Mouse (Mus musculus): Measurements from ENCODE around the gene Gm49392. TPM values are rescaled to one million over a fixed set of nuclear protein-coding genes. Genes with fewer than 3 reads are reported as not detected.

The Gm49392 gene
- polyA plus RNA-seq, 1 experiment from 2014 or later, result not detected

DNA sequence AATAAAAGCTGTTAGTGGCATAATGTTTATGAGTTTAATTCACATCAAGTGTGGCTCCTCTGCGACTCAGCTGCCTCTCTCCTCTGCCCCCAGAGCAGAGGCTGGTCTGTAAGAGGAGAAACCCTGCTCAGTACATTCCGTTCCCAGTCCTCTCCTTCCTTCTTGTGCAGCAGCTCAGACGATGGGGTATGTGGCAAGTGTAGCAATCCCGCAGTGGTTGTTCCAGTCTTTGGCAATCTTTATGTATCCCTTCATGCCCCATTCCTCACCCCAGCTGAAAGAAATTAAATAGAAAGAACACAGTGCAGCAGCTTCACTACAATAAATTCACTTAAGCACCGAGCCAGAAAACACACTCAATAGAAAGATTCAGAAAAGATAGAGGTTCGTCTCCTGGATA is 54.0 kb downstream of the Gm49392 start:
- 74% methylated on average over 6 of the region's 6 CpGs for WGBS
- H3K9ac ChIP-seq (replicated peaks), result no peak overlapping the region
- H3K27me3 ChIP-seq, result no peaks in the 10 kb centered on the region
- no peaks in the 10 kb centered on the region for H3K9me3 ChIP-seq
- no peak for ATAC-seq (ENCODE audit: insufficient number of reproducible peaks, insufficient read depth, low FRiP score, low TSS enrichment, low read depth)
- H3K27ac ChIP-seq, result no peak overlapping the region
- no peak overlapping the region for H3K4me2 ChIP-seq
- no peaks in the 10 kb centered on the region for H3K4me1 ChIP-seq (replicated peaks)
- H3K4me3 ChIP-seq (replicated peaks), result no peak overlapping the region
- H3K36me3 ChIP-seq, result no peaks in the 10 kb centered on the region

DNA sequence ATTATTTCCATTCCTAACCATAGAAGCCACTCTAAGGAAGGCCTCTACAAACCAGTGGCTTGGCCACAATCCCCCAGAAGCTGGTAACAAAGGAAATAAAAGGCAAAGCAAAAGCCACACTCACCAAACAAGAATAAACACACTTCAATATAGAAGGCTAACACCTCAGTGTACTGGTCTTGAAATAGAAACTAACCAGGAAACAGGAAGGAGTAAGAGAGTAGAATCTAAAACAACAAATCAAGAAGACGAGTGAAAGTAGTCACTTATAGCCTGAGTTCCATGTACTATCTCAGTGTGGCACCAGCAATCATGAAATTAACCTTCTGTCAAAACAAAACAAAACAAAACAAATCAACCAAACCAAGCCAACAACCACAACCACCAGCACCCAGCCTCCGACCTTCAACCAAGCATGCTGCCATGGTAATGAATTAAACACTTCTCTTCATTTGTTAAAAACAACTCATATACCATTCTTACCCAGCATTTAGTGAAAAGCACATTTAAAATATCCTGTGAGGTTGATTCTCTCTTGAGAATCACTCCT is 57.3 kb downstream of the Gm49392 start:
- H3K36me3 ChIP-seq, result no peaks in the 10 kb centered on the region
- H3K4me3 ChIP-seq (replicated peaks), result no peak overlapping the region
- WGBS, result 83% methylated on average over 2 of the region's 2 CpGs
- no peaks in the 10 kb centered on the region for H3K27me3 ChIP-seq
- no peak overlapping the region for H3K4me2 ChIP-seq
- no peak overlapping the region for H3K27ac ChIP-seq
- H3K9ac ChIP-seq (replicated peaks), result no peak overlapping the region
- no peaks in the 10 kb centered on the region for H3K9me3 ChIP-seq
- H3K4me1 ChIP-seq (replicated peaks), result no peaks in the 10 kb centered on the region
- ATAC-seq (ENCODE audit: insufficient number of reproducible peaks, insufficient read depth, low FRiP score, low TSS enrichment, low read depth), result no peak

DNA sequence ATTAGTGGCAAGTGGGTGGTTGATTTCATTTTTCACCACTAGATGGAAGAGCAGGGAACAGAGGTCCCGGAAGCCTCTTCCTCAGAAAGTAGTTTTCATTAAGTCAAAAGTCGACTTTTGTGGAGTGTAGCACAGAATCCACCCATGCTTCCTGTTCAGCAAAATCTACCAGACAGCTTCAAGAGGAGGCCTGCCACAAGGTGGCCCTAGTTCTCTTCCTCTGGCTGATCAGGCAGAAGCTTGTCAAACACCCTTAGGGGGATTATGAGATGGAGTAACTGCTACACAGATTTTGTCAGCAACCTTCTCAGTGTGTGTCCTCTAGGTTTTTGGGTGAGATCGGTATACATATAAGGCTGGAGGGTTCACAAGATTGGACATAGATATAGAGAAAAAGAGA is 70.6 kb downstream of the Gm49392 start:
- H3K36me3 ChIP-seq, result no peaks in the 10 kb centered on the region
- H3K9me3 ChIP-seq, result no peaks in the 10 kb centered on the region
- no peaks in the 10 kb centered on the region for H3K27me3 ChIP-seq
- H3K4me1 ChIP-seq (replicated peaks), result no peaks in the 10 kb centered on the region
- no peak for ATAC-seq (ENCODE audit: insufficient number of reproducible peaks, insufficient read depth, low FRiP score, low TSS enrichment, low read depth)
- no peak overlapping the region for H3K9ac ChIP-seq (replicated peaks)
- H3K4me3 ChIP-seq (replicated peaks), result no peak overlapping the region
- WGBS, result 59% methylated on average over 3 of the region's 3 CpGs
- H3K27ac ChIP-seq, result no peak overlapping the region
- H3K4me2 ChIP-seq, result no peak overlapping the region

DNA sequence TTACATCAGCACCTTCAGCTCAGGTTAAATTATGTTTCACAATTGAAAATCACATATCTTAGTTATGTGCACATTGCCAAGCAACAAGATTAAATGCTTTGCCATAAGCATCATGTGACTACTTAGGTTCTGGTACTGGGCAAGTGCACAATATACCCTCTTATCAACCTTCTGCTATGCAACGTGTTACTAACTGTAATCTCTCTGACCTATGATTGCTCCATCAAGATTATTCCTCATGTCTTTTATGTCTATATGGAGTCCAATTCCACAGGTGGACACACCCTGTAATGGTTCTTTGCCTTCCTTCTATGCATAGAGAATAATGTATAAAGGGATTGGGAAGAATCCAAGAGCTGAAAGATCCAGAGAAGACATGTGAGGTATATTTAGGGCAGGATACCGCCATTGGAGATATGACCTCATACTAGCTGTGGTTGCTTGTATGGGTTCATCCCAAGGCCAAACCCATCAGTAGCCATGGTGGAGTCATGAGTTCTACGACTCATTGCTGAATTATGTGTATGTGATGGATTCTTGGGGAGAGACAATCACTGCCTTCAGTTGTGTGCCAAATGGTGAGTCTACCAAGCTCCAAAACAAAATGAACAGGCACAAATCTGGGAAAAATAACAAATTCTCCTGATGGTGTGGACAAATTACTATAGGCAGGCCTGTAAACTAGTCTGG is 76.1 kb downstream of the Gm49392 start:
- Histone ChIP-seq H3K27me3 (0 out of 2 replicates have a peak, but pooled peaks cover 4% of the 10 kb centered on the region), H3K9ac (replicated peaks) (no peak overlapping the region), H3K27ac (no peak overlapping the region), H3K36me3 (no peaks in the 10 kb centered on the region), H3K4me1 (replicated peaks) (no peaks in the 10 kb centered on the region), H3K4me3 (replicated peaks) (no peak overlapping the region), H3K4me2 (no peak overlapping the region), H3K9me3 (no peaks in the 10 kb centered on the region)
- no peak for ATAC-seq (ENCODE audit: insufficient number of reproducible peaks, insufficient read depth, low FRiP score, low TSS enrichment, low read depth)
- 72% methylated on average over 3 of the region's 3 CpGs for WGBS

DNA sequence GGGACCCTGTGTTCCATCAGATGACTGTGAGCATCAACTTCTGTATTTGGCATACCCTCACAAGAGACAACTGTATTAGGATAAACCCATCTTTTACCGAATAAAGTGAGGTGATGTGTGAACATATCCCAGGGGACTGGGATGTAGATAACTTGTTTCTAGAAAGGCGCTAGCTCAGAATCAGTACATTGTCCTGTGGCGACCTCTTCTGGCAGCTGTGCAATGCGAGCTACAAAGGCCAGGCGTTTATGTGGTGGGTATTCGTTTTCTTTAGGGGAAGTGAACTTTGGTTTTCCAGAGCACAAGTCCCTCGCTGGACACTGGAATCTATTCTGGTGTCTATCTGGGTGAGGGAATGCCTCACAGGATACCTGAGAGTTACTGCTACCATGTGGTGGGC is 77.2 kb downstream of the Gm49392 start:
- Histone ChIP-seq H3K9ac (replicated peaks) (no peak overlapping the region), H3K4me1 (replicated peaks) (no peaks in the 10 kb centered on the region), H3K4me2 (no peak overlapping the region), H3K27ac (no peak overlapping the region), H3K36me3 (no peaks in the 10 kb centered on the region), H3K4me3 (replicated peaks) (no peak overlapping the region), H3K9me3 (no peaks in the 10 kb centered on the region), H3K27me3 (0 out of 2 replicates have a peak, but pooled peaks cover 4% of the 10 kb centered on the region)
- 16% methylated on average over 7 of the region's 7 CpGs for WGBS
- ATAC-seq (ENCODE audit: insufficient number of reproducible peaks, insufficient read depth, low FRiP score, low TSS enrichment, low read depth), result no peak

DNA sequence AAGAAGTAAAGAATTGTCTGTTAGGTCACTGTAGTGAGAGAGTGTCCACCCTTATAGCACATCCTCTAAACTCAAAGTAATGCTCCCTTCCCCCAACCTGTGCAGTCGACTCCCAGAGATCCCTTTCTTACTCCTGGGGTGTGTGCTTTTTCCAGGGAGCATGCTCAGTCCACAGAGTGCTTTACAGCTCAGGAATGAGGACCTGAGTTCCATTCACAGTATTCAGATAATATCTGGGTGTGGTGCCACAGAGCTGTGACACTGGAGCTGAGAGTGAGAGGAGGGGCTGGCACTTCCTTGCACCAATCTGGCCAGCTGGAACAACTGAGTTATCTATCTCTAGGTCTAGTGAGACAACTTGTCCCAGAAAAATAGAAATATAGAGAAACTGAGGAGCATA is 83.0 kb downstream of the Gm49392 start:
- WGBS, result 56% methylated on average over 1 of the region's 1 CpGs
- ATAC-seq (ENCODE audit: insufficient number of reproducible peaks, insufficient read depth, low FRiP score, low TSS enrichment, low read depth), result no peak
- Histone ChIP-seq H3K27me3 (no peaks in the 10 kb centered on the region), H3K36me3 (no peaks in the 10 kb centered on the region), H3K27ac (no peak overlapping the region), H3K4me2 (no peak overlapping the region), H3K9me3 (no peaks in the 10 kb centered on the region), H3K9ac (replicated peaks) (no peak overlapping the region), H3K4me1 (replicated peaks) (no peaks in the 10 kb centered on the region), H3K4me3 (replicated peaks) (no peak overlapping the region)

DNA sequence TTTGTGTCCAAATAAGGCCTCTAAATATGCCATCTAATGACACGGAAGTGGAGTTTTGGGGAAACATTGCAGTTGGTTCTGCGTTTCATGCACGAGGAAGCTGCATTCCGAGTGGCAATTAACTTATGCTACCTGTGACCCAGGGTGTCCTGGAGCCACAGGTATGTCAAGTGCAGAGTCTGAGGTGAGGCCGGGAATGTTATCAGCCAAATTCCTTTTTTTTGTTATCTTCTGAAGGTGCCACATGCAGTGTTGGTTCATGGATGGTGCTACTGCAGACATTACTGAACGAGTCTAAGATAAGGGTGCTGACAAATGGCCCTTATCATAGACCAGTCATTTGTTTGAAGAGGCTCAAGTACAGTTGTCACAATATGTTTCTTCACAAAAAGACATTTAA is 83.9 kb downstream of the Gm49392 start:
- Histone ChIP-seq H3K9ac (replicated peaks) (no peak overlapping the region), H3K27me3 (no peaks in the 10 kb centered on the region), H3K4me3 (replicated peaks) (no peak overlapping the region), H3K9me3 (no peaks in the 10 kb centered on the region), H3K4me1 (replicated peaks) (no peaks in the 10 kb centered on the region), H3K4me2 (no peak overlapping the region), H3K27ac (no peak overlapping the region), H3K36me3 (no peaks in the 10 kb centered on the region)
- no peak for ATAC-seq (ENCODE audit: insufficient number of reproducible peaks, insufficient read depth, low FRiP score, low TSS enrichment, low read depth)
- WGBS, result 84% methylated on average over 6 of the region's 6 CpGs

DNA sequence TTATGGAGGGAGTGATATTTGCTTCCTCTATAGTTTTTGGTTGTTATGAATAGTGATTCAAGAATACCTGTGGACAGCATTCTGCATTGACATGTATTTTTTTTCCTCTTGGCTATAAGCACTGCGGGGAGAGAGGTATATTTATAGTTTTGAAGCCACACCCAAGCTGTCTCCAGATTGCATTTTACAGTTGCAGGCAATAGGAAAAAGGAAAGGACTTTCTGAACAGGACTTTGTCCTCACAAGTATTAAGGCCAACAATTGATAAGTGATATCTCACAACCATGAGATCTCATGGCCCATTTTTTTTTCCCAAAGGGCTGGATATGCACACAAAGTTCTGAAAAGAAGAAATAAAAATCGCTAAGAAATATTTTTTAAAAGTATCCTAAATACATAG is 87.0 kb downstream of the Gm49392 start:
- H3K4me1 ChIP-seq (replicated peaks), result no peaks in the 10 kb centered on the region
- H3K9ac ChIP-seq (replicated peaks), result no peak overlapping the region
- no peak overlapping the region for H3K4me2 ChIP-seq
- H3K27ac ChIP-seq, result no peak overlapping the region
- H3K27me3 ChIP-seq, result no peaks in the 10 kb centered on the region
- 75% methylated on average over 2 of the region's 2 CpGs for WGBS
- ATAC-seq (ENCODE audit: insufficient number of reproducible peaks, insufficient read depth, low FRiP score, low TSS enrichment, low read depth), result no peak
- H3K36me3 ChIP-seq, result no peaks in the 10 kb centered on the region
- no peaks in the 10 kb centered on the region for H3K9me3 ChIP-seq
- H3K4me3 ChIP-seq (replicated peaks), result no peak overlapping the region

DNA sequence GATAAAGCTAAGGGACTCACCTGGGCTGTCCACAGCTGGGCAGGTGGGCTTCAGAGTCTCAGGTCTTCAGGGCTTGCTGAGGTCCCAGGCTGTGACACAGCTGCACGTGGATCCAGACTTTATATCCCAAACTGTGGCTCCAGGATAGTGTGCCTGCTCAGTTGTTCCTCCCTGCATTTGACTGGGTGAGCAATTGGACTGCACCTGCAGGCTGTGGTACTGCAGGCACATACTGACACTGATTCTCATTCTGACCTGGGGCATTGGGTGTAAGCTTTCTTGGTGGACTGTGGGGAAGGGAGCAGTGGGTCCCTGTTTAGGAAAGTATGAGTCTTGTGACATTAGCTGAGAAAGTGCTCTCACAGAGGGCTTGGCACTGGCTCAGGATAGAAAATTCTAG is 93.9 kb downstream of the Gm49392 start, which contains the start of gene Ctsll3:
Ctsll3 (minus strand) TSS at position 101 of the 400 bp plus-strand sequence.
- H3K9me3 ChIP-seq, result no peaks in the 10 kb centered on the region
- ATAC-seq (ENCODE audit: insufficient number of reproducible peaks, insufficient read depth, low FRiP score, low TSS enrichment, low read depth), result no peak
- no peak within 1 kb of the TSS for H3K27ac ChIP-seq
- no peak within 1 kb of the TSS for H3K9ac ChIP-seq (replicated peaks)
- H3K4me2 ChIP-seq, result no peak within 1 kb of the TSS
- H3K4me1 ChIP-seq (replicated peaks), result no peaks in the 10 kb centered on the region
- H3K27me3 ChIP-seq, result no peaks in the 10 kb centered on the region
- no peak within 1 kb of the TSS for H3K4me3 ChIP-seq (replicated peaks)
- H3K36me3 ChIP-seq, result no peaks in the 10 kb centered on the region
- WGBS, result 77% methylated on average over 1 of the region's 1 CpGs

Other genes starting within 250 kb of the Gm49392 start
- not detected in 2 replicates for gene BC051665, start 110.5 kb downstream of the Gm49392 start, polyA plus RNA-seq (2016; fragmentation: Nextera tagmentation; extraction: Ambion mirVana)
- gene Ctsll3, start 94.0 kb downstream of the Gm49392 start, polyA plus RNA-seq (2016; fragmentation: Nextera tagmentation; extraction: Ambion mirVana), result not detected in 2 replicates
- gene 4930486L24Rik, start 32.4 kb downstream of the Gm49392 start, polyA plus RNA-seq (2016; fragmentation: Nextera tagmentation; extraction: Ambion mirVana), result not detected in 2 replicates
- gene Ctla2b, start 553 bp upstream of the Gm49392 start, polyA plus RNA-seq (2016; fragmentation: Nextera tagmentation; extraction: Ambion mirVana), result 1.6 and 2.1 TPM in 2 replicates
- gene Tpbpb, start 8.0 kb upstream of the Gm49392 start, polyA plus RNA-seq (2016; fragmentation: Nextera tagmentation; extraction: Ambion mirVana), result not detected in 2 replicates
- not detected in 2 replicates for gene Gm49393, start 38.7 kb upstream of the Gm49392 start, polyA plus RNA-seq (2016; fragmentation: Nextera tagmentation; extraction: Ambion mirVana)
- 1.3 and 1.4 TPM in 2 replicates for gene Gm49391, start 39.7 kb upstream of the Gm49392 start, polyA plus RNA-seq (2016; fragmentation: Nextera tagmentation; extraction: Ambion mirVana)
- 15.8 and 19.0 TPM in 2 replicates for gene Ctla2a, start 39.7 kb upstream of the Gm49392 start, polyA plus RNA-seq (2016; fragmentation: Nextera tagmentation; extraction: Ambion mirVana)
- gene Tpbpa, start 45.1 kb upstream of the Gm49392 start, polyA plus RNA-seq (2016; fragmentation: Nextera tagmentation; extraction: Ambion mirVana), result not detected in 2 replicates
- gene Ctsj, start 109.1 kb upstream of the Gm49392 start, polyA plus RNA-seq (2016; fragmentation: Nextera tagmentation; extraction: Ambion mirVana), result not detected in 2 replicates
- gene Ctsq, start 143.7 kb upstream of the Gm49392 start, polyA plus RNA-seq (2016; fragmentation: Nextera tagmentation; extraction: Ambion mirVana), result not detected in 2 replicates

Data from limb, embryonic 12.5 days (tissue).